Mouse (Mus musculus) embryonic facial prominence, embryonic 11.5 days (tissue): ENCODE results near the gene Ehd3. TPM values are rescaled to one million over a fixed set of nuclear protein-coding genes. Genes with fewer than 3 reads are reported as not detected.

Source experiments
- ATAC-seq: fragments of 200-750 bp; cut with Nextera tagmentation; replicated peaks from 2 replicates; pipeline ENCODE4 v1.8.0; 2017; ENCODE audit warnings: low read depth; ENCODE audit not compliant: insufficient number of reproducible peaks, low FRiP score, low TSS enrichment
- DNase-seq: peaks from one replicate; pipeline ENCODE4 v3.0.0-alpha.2; 2015; ENCODE audit warnings: low spot score
- H3K27ac ChIP-seq: fragments of 300-500 bp; sonication (generic); replicated peaks from 2 replicates; pipeline ENCODE4 v1.5.1; 2014; ENCODE audit warnings: mild to moderate bottlenecking, low read depth, low read length, control low read depth
- H3K27me3 ChIP-seq: fragments of 300-500 bp; sonication (generic); 2 replicates; pipeline ENCODE4 v1.6.1; 2014; ENCODE audit warnings: mild to moderate bottlenecking, low read length, moderate library complexity, mixed read lengths; ENCODE audit not compliant: control insufficient read depth, insufficient read depth
- H3K36me3 ChIP-seq: fragments of 300-500 bp; sonication (generic); replicated peaks from 2 replicates; pipeline ENCODE4 v1.6.1; 2014; ENCODE audit warnings: low read depth, mild to moderate bottlenecking, low read length, moderate library complexity, mixed read lengths; ENCODE audit not compliant: control insufficient read depth, insufficient read depth
- H3K4me1 ChIP-seq: fragments of 300-500 bp; sonication (generic); 2 replicates; pipeline ENCODE4 v1.6.1; 2014; ENCODE audit warnings: low read length, mixed read lengths; ENCODE audit not compliant: control insufficient read depth, insufficient read depth
- H3K4me2 ChIP-seq: fragments of 300-500 bp; sonication (generic); 2 replicates; pipeline ENCODE4 v1.6.1; 2014; ENCODE audit warnings: low read depth, mild to moderate bottlenecking, control low read depth, low read length, moderate library complexity
- H3K4me3 ChIP-seq: fragments of 300-500 bp; sonication (generic); 2 replicates; pipeline ENCODE4 v1.5.1; 2014; ENCODE audit warnings: low read depth, low read length, control low read depth
- H3K9ac ChIP-seq: fragments of 300-500 bp; sonication (generic); replicated peaks from 2 replicates; pipeline ENCODE4 v1.6.1; 2014; ENCODE audit warnings: mild to moderate bottlenecking, control low read depth, low read length
- H3K9me3 ChIP-seq: fragments of 300-500 bp; sonication (generic); replicated peaks from 2 replicates; pipeline ENCODE4 v1.6.1; 2016; ENCODE audit warnings: mild to moderate bottlenecking, low read length, inconsistent platforms, mixed read lengths; ENCODE audit not compliant: control insufficient read depth
- WGBS: fragments of 180-500 bp; shearing (Covaris S2); extraction: QIAGEN DNeasy Blood & Tissue Kit; methylation state at CpG from one replicate; pipeline ENCODE4 v1.1.7; 2014; 5-methylcytosine and 5-hydroxymethylcytosine counted together
- polyA plus RNA-seq: library from polyadenylated mRNA; unstranded; fragments of >200 nt; fragmentation: Nextera tagmentation; extraction: Ambion mirVana; gene quantifications from 2 replicates; pipeline ENCODE4 v1.2.1, GENCODE M21; 2014

The Ehd3 gene
- polyA plus RNA-seq, 1 experiment from 2014 or later: 7.1 TPM

GRCm38 (mm10) chr17:73879262-73879916, 75.5 kb downstream of the Ehd3 start:
- no peaks in the 10 kb centered on the region for H3K27me3 ChIP-seq
- no peak overlapping the region for H3K4me2 ChIP-seq
- no peak overlapping the region for H3K27ac ChIP-seq
- no peak overlapping the region for H3K4me3 ChIP-seq
- H3K36me3 ChIP-seq: no peaks in the 10 kb centered on the region
- DNase-seq (no peak), ATAC-seq (no peak)
- H3K9ac ChIP-seq: no peak overlapping the region
- no peaks in the 10 kb centered on the region for H3K4me1 ChIP-seq
- H3K9me3 ChIP-seq: no peaks in the 10 kb centered on the region
- 90% methylated on average over 10 of the region's 10 CpGs for WGBS

GRCm38 (mm10) chr17:73880286-73880685, 76.4 kb downstream of the Ehd3 start:
- H3K27ac ChIP-seq: no peak overlapping the region
- 81% methylated on average over 6 of the region's 6 CpGs for WGBS

GRCm38 (mm10) chr17:73881295-73881694, 77.4 kb downstream of the Ehd3 start:
- Histone ChIP-seq H3K4me1 (no peaks in the 10 kb centered on the region), H3K36me3 (no peaks in the 10 kb centered on the region), H3K9ac (no peak overlapping the region), H3K9me3 (no peaks in the 10 kb centered on the region), H3K4me2 (no peak overlapping the region), H3K27ac (no peak overlapping the region), H3K4me3 (no peak overlapping the region), H3K27me3 (no peaks in the 10 kb centered on the region)
- WGBS: 77% methylated on average over 6 of the region's 6 CpGs
- no peak for DNase-seq
- no peak for ATAC-seq

More at GRCm38 (mm10) chr17:73880286-73880685, 76.4 kb downstream of the Ehd3 start:
- Histone ChIP-seq H3K27me3 (no peaks in the 10 kb centered on the region), H3K9ac (no peak overlapping the region), H3K4me2 (no peak overlapping the region), H3K4me3 (no peak overlapping the region), H3K9me3 (no peaks in the 10 kb centered on the region), H3K36me3 (no peaks in the 10 kb centered on the region), H3K4me1 (no peaks in the 10 kb centered on the region)
- DNase-seq (no peak), ATAC-seq (no peak)

Other genes with a start within 250 kb of the Ehd3 start
- 1.6 and 2.8 TPM in 2 replicates for gene Galnt14, start 93.7 kb upstream of the Ehd3 start, polyA plus RNA-seq
- 0.17 and 0.46 TPM in 2 replicates for gene Xdh, start 146.1 kb downstream of the Ehd3 start, polyA plus RNA-seq
- not detected in 2 replicates for gene Srd5a2, start 243.8 kb downstream of the Ehd3 start, polyA plus RNA-seq